Mouse (Mus musculus) lung, postnatal 25 days (tissue): ENCODE results near the gene 4930578G10Rik.
"Not testable (repeated sequence)": the region's sequence is repeated elsewhere in the genome, so short reads cannot be mapped to it uniquely, and the experiment has no call there.

Experiments used
- DNase-seq: peaks from one replicate; pipeline ENCODE4 v3.0.0; 2022; ENCODE audit warnings: low spot score

Gene 4930578G10Rik

GRCm38 (mm10) chr4:42735245-42735644 is at the start of gene 4930578G10Rik:
TSS of gene 4930578G10Rik (plus strand) at chr4:42735545.
- DNase-seq, result not testable (repeated sequence)

GRCm38 (mm10) chr4:42756477-42756876 is 21.1 kb downstream of the 4930578G10Rik start, which contains the start of gene Ccl19:
TSS of gene Ccl19 (minus strand) at chr4:42756577.
- not testable (repeated sequence) for DNase-seq

- DNase-seq, result not testable (repeated sequence)
Measured at GRCm38 (mm10) chr4:42773893-42774292, 38.5 kb downstream of the 4930578G10Rik start, which contains the start of gene Ccl21a. TSS of gene Ccl21a (minus strand) at chr4:42773993.

- not testable (repeated sequence) for DNase-seq
Measured at GRCm38 (mm10) chr4:42853788-42854187, 118.4 kb downstream of the 4930578G10Rik start, which contains the start of gene Fam205a1. TSS of gene Fam205a1 (minus strand) at chr4:42853888.

- not testable (repeated sequence) for DNase-seq
Measured at GRCm38 (mm10) chr4:42856671-42857070, 121.3 kb downstream of the 4930578G10Rik start, which contains the start of gene Gm12394. TSS of gene Gm12394 (minus strand) at chr4:42856771.

GRCm38 (mm10) chr4:42860483-42860882 is 125.1 kb downstream of the 4930578G10Rik start:
- not testable (repeated sequence) for DNase-seq

- not testable (repeated sequence) for DNase-seq
Measured at GRCm38 (mm10) chr4:42863487-42863886, 128.1 kb downstream of the 4930578G10Rik start.

- no peak for DNase-seq
Measured at GRCm38 (mm10) chr4:42867390-42867789, 132.0 kb downstream of the 4930578G10Rik start.

GRCm38 (mm10) chr4:42868193-42868592 is 132.8 kb downstream of the 4930578G10Rik start:
- DNase-seq, result no peak

GRCm38 (mm10) chr4:42870748-42871147 is 135.4 kb downstream of the 4930578G10Rik start:
- no peak for DNase-seq

- no peak for DNase-seq
Measured at GRCm38 (mm10) chr4:42872151-42872550, 136.8 kb downstream of the 4930578G10Rik start.

GRCm38 (mm10) chr4:42872746-42873435 is 137.5 kb downstream of the 4930578G10Rik start:
- no peak for DNase-seq

- DNase-seq, result no peak
Measured at GRCm38 (mm10) chr4:42874134-42874533, 138.8 kb downstream of the 4930578G10Rik start, which contains the start of gene Fam205c. TSS of gene Fam205c (minus strand) at chr4:42874234.

GRCm38 (mm10) chr4:42876586-42877291 is 141.4 kb downstream of the 4930578G10Rik start:
- DNase-seq, result peak; percentile 56

- no peak for DNase-seq
Measured at GRCm38 (mm10) chr4:42877657-42878056, 142.3 kb downstream of the 4930578G10Rik start.

GRCm38 (mm10) chr4:42879829-42880676 is 144.7 kb downstream of the 4930578G10Rik start:
- DNase-seq, result no peak

- DNase-seq, result no peak
Measured at GRCm38 (mm10) chr4:42880677-42880948, 145.3 kb downstream of the 4930578G10Rik start.

GRCm38 (mm10) chr4:42886926-42887325 is 151.6 kb downstream of the 4930578G10Rik start:
- no peak for DNase-seq

GRCm38 (mm10) chr4:42888806-42889205 is 153.5 kb downstream of the 4930578G10Rik start:
- no peak for DNase-seq

GRCm38 (mm10) chr4:42891176-42891575 is 155.8 kb downstream of the 4930578G10Rik start:
- no peak for DNase-seq

- DNase-seq, result no peak
Measured at GRCm38 (mm10) chr4:42895118-42895517, 159.8 kb downstream of the 4930578G10Rik start.
